8 mouse cellular contexts compared by ENCODE assay signal in the genomic region with DNA sequence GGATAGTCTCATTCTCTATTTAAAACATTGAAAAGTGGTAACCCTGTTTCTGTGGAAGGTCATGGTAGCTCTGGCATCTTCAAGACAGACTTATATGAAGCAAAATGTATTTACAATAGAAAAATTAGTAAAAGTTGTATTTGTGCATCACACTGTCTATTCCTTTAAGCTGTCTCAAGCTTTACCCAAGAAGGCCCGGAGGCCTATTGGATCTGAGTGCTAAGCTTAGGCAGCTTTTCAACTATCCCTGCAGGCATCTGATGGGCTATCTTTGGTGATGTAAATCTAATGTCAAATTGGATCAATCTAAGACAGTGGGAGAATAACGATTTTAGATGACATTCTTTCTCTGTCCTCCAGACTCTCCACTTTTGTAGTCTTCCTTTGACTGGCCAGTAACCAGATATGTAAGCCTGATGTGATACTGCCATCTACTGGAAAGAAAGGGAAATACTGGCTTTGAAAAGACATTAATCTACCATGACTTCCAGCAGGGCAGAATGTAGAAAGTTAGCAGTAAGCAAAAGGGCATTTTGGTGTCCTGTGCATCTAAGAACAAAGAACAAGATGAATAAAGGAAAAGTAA. TPM values are rescaled to one million over a fixed set of nuclear protein-coding genes. Genes with fewer than 3 reads are reported as not detected.
DNase-seq lines count a peak whose midpoint lies in the region; ATAC-seq and TF ChIP-seq lines count a peak whose summit lies in the region.
"Had no signal": no experiment of that assay in that cellular context is flagged by ENCODE, and none has a peak within 500 bp of the region (broad histone marks: within the 10 kb centered on the region; RNA-seq: fewer than 3 reads in every experiment).

No protein-coding gene starts in this region.

- DNase-seq in layer of hippocampus, adult 2 months (ENCODE audit: low spot score in 2 of 2), result peak; percentile 46 to 54
- DNase-seq in layer of hippocampus, adult 8-10 months (ENCODE audit: low spot score in 2 of 2), result no peak
- DNase-seq in G1E (ENCODE audit: low spot score), result peak; percentile 4
- DNase-seq in c-Kit-positive CD71-positive TER-119-positive erythroid progenitor cells, embryonic 14.5 days (ENCODE audit: low spot score), result peak; percentile 76
- peak; percentile 89 for DNase-seq in hindlimb bud, embryonic 11.5 days (ENCODE audit: extremely low spot score, low read depth, low spot score)
- no peak for DNase-seq in right cerebral cortex, postnatal 4 days

- H3K9me3 ChIP-seq in G1E (replicated peaks), result no peaks in the 10 kb centered on the region
- no peaks in the 10 kb centered on the region for H3K9me3 ChIP-seq in midbrain, embryonic 13.5 days

- H3K4me3 ChIP-seq in layer of hippocampus, adult 2 months, result no peak overlapping the region
- H3K4me3 ChIP-seq in G1E (ENCODE audit: low read depth, low read length), result no peak overlapping the region
- no peak overlapping the region for H3K4me3 ChIP-seq in midbrain, embryonic 13.5 days (replicated peaks)

- WGBS in midbrain, embryonic 13.5 days, result 31% methylated on average over 2 of the region's 2 CpGs

- no peaks in the 10 kb centered on the region for H3K4me1 ChIP-seq in G1E (ENCODE audit: insufficient read depth, low read depth, low read length)
- no peaks in the 10 kb centered on the region for H3K4me1 ChIP-seq in midbrain, embryonic 13.5 days (replicated peaks)

- ATAC-seq in G1E (ENCODE audit: extremely low read depth, insufficient number of reproducible peaks, low FRiP score, poor library complexity, severe bottlenecking), result no peak
- peak; percentile 90 for ATAC-seq in midbrain, embryonic 13.5 days

- H3K4me2 ChIP-seq in midbrain, embryonic 13.5 days (replicated peaks), result no peak overlapping the region

- peak; percentile 97 for TF ChIP-seq CTCF in layer of hippocampus, adult 2 months (conservative IDR thresholded peaks at IDR 0.05)
- peak; percentile 63 for TF ChIP-seq CTCF in G1E (IDR thresholded peaks at IDR 0.05; ENCODE audit: low read depth, low read length)

- H3K27ac ChIP-seq in layer of hippocampus, adult 2 months, result no peak overlapping the region
- no peak overlapping the region for H3K27ac ChIP-seq in midbrain, embryonic 13.5 days

- H3K36me3 ChIP-seq in G1E (replicated peaks), result no peaks in the 10 kb centered on the region
- no peaks in the 10 kb centered on the region for H3K36me3 ChIP-seq in midbrain, embryonic 13.5 days

- no peak overlapping the region for H3K9ac ChIP-seq in midbrain, embryonic 13.5 days (replicated peaks)

- no peaks in the 10 kb centered on the region for H3K27me3 ChIP-seq in G1E (ENCODE audit: insufficient read depth, low read length)
- H3K27me3 ChIP-seq in midbrain, embryonic 13.5 days, result no peaks in the 10 kb centered on the region

RNA-seq across cellular contexts. Expression of a gene that starts 14.3 kb away (rescaled TPM):
- total RNA-seq in layer of hippocampus, adult 2 months (2021), result not detected
- total RNA-seq in layer of hippocampus, adult 8-10 months (2022), result not detected
- total RNA-seq in G1E (2014; fragmentation: Nextera tagmentation), result not detected in 2 replicates
- total RNA-seq in G1E (2017), result not detected in 2 replicates
- polyA plus RNA-seq in G1E (2012), result not detected in 2 replicates
- not detected in 2 replicates for polyA plus RNA-seq in midbrain, embryonic 13.5 days (2015; fragmentation: Nextera tagmentation; extraction: Ambion mirVana)
- total RNA-seq: layer of hippocampus, adult 18-20 months had no signal

RNA-seq across cellular contexts. Expression of a gene that starts 21.2 kb away (rescaled TPM):
- not detected for total RNA-seq in layer of hippocampus, adult 2 months (2021)
- not detected for total RNA-seq in layer of hippocampus, adult 8-10 months (2022)
- total RNA-seq in G1E (2014; fragmentation: Nextera tagmentation) (not detected in 2 replicates), G1E (2017) (not detected in 2 replicates)
- not detected in 2 replicates for polyA plus RNA-seq in G1E (2012)
- not detected in 2 replicates for polyA plus RNA-seq in midbrain, embryonic 13.5 days (2015; fragmentation: Nextera tagmentation; extraction: Ambion mirVana)
- total RNA-seq: layer of hippocampus, adult 18-20 months had no signal

RNA-seq across cellular contexts. Expression of a gene that starts 27.9 kb away (rescaled TPM):
- not detected for total RNA-seq in layer of hippocampus, adult 2 months (2021)
- total RNA-seq in layer of hippocampus, adult 8-10 months (2022), result not detected
- not detected in 2 replicates for total RNA-seq in G1E (2014; fragmentation: Nextera tagmentation)
- total RNA-seq in G1E (2017), result 0.44 TPM in 1 of 2 replicates, not detected in the other
- not detected in 2 replicates for polyA plus RNA-seq in G1E (2012)
- not detected in 2 replicates for polyA plus RNA-seq in midbrain, embryonic 13.5 days (2015; fragmentation: Nextera tagmentation; extraction: Ambion mirVana)
- total RNA-seq: layer of hippocampus, adult 18-20 months had no signal

RNA-seq across cellular contexts. Expression of a gene that starts 48.4 kb away (rescaled TPM):
- not detected for total RNA-seq in layer of hippocampus, adult 2 months (2021)
- not detected for total RNA-seq in layer of hippocampus, adult 8-10 months (2022)
- total RNA-seq in G1E (2014; fragmentation: Nextera tagmentation) (not detected in 2 replicates), G1E (2017) (0.29 TPM in 1 of 2 replicates, not detected in the other)
- polyA plus RNA-seq in G1E (2012), result not detected in 2 replicates
- not detected in 2 replicates for polyA plus RNA-seq in midbrain, embryonic 13.5 days (2015; fragmentation: Nextera tagmentation; extraction: Ambion mirVana)
- total RNA-seq: layer of hippocampus, adult 18-20 months had no signal

RNA-seq across cellular contexts. Expression of a gene that starts 59.4 kb away (rescaled TPM):
- not detected for total RNA-seq in layer of hippocampus, adult 2 months (2021)
- total RNA-seq in layer of hippocampus, adult 8-10 months (2022), result not detected
- total RNA-seq in G1E (2014; fragmentation: Nextera tagmentation), result not detected in 2 replicates
- total RNA-seq in G1E (2017), result not detected in 2 replicates
- polyA plus RNA-seq in G1E (2012), result not detected in 2 replicates
- polyA plus RNA-seq in midbrain, embryonic 13.5 days (2015; fragmentation: Nextera tagmentation; extraction: Ambion mirVana), result not detected in 2 replicates
- total RNA-seq: layer of hippocampus, adult 18-20 months had no signal

Comparison
In these comparisons a context has a peak if more than half of its experiments do, and no peak if none do; other contexts are left out.
1. DNase-seq: peak in layer of hippocampus, adult 2 months (2 of 2), G1E (single experiment), c-Kit-positive CD71-positive TER-119-positive erythroid progenitor cells, embryonic 14.5 days (single experiment) and hindlimb bud, embryonic 11.5 days (single experiment); none in layer of hippocampus, adult 8-10 months (0 of 2) and right cerebral cortex, postnatal 4 days (single experiment).